Mouse (Mus musculus): ENCODE measurements at regions not wholly inside any gene's neighbourhood (a gene's known extent, or its start where the extent isn't known, plus 50 kb on each side); places are given as distances from the start of the nearest gene placed in this dataset.
A peak's percentile ranks its signal among the peaks of the same experiment; 100 is the strongest.

GRCm38 (mm10) chr13:70193270-70193669 lies 391.1 kb downstream of the Med10 start:
- no peak for DNase-seq
- Histone ChIP-seq H3K4me1 (ENCODE audit: control insufficient read depth, insufficient read depth, low read length) (no peaks in the 10 kb centered on the region), H3K36me3 (ENCODE audit: control insufficient read depth, insufficient read depth, low read length) (no peaks in the 10 kb centered on the region), H3K27ac (ENCODE audit: insufficient read depth, low read depth, low read length) (no peak overlapping the region), H3K4me3 (ENCODE audit: insufficient read depth, low read depth, low read length) (no peak overlapping the region), H3K27me3 (replicated peaks; ENCODE audit: control insufficient read depth, insufficient read depth, low read length) (no peaks in the 10 kb centered on the region)
- TF ChIP-seq CTCF (conservative IDR thresholded peaks at IDR 0.05; ENCODE audit: insufficient read depth, insufficient read length, low read depth, low read length) (no peak), POLR2A (IDR thresholded peaks at IDR 0.05; ENCODE audit: low read depth, low read length) (no peak)
- WGBS, result 91% methylated on average over 9 of the region's 9 CpGs

GRCm38 (mm10) chr13:70195854-70196253 lies 393.7 kb downstream of the Med10 start:
- Histone ChIP-seq H3K4me3 (ENCODE audit: insufficient read depth, low read depth, low read length) (no peak overlapping the region), H3K36me3 (ENCODE audit: control insufficient read depth, insufficient read depth, low read length) (no peaks in the 10 kb centered on the region), H3K27ac (ENCODE audit: insufficient read depth, low read depth, low read length) (no peak overlapping the region), H3K4me1 (ENCODE audit: control insufficient read depth, insufficient read depth, low read length) (no peaks in the 10 kb centered on the region), H3K27me3 (replicated peaks; ENCODE audit: control insufficient read depth, insufficient read depth, low read length) (no peaks in the 10 kb centered on the region)
- TF ChIP-seq CTCF (conservative IDR thresholded peaks at IDR 0.05; ENCODE audit: insufficient read depth, insufficient read length, low read depth, low read length) (no peak), POLR2A (IDR thresholded peaks at IDR 0.05; ENCODE audit: low read depth, low read length) (no peak)
- no peak for DNase-seq
- 86% methylated on average over 4 of the region's 4 CpGs for WGBS

- DNase-seq, result no peak
- H3K27me3 ChIP-seq (replicated peaks; ENCODE audit: control insufficient read depth, insufficient read depth, low read length), result no peaks in the 10 kb centered on the region
- WGBS, result 88% methylated on average over 4 of the region's 4 CpGs
- no peaks in the 10 kb centered on the region for H3K36me3 ChIP-seq (ENCODE audit: control insufficient read depth, insufficient read depth, low read length)
- H3K27ac ChIP-seq (ENCODE audit: insufficient read depth, low read depth, low read length), result no peak overlapping the region
- no peaks in the 10 kb centered on the region for H3K4me1 ChIP-seq (ENCODE audit: control insufficient read depth, insufficient read depth, low read length)
- H3K4me3 ChIP-seq (ENCODE audit: insufficient read depth, low read depth, low read length), result no peak overlapping the region
- no peak for TF ChIP-seq POLR2A (IDR thresholded peaks at IDR 0.05; ENCODE audit: low read depth, low read length)
- no peak for TF ChIP-seq CTCF (conservative IDR thresholded peaks at IDR 0.05; ENCODE audit: insufficient read depth, insufficient read length, low read depth, low read length)
Measured at GRCm38 (mm10) chr13:70198638-70199037, 396.4 kb downstream of the Med10 start.

- H3K27me3 ChIP-seq (replicated peaks; ENCODE audit: control insufficient read depth, insufficient read depth, low read length), result no peaks in the 10 kb centered on the region
- TF ChIP-seq CTCF (conservative IDR thresholded peaks at IDR 0.05; ENCODE audit: insufficient read depth, insufficient read length, low read depth, low read length) (no peak), POLR2A (IDR thresholded peaks at IDR 0.05; ENCODE audit: low read depth, low read length) (no peak)
- 90% methylated on average over 1 of the region's 1 CpGs for WGBS
Measured at GRCm38 (mm10) chr13:70199087-70199486, 396.9 kb downstream of the Med10 start.

GRCm38 (mm10) chr13:70205334-70205733 lies 403.1 kb downstream of the Med10 start:
- H3K4me3 ChIP-seq (ENCODE audit: insufficient read depth, low read depth, low read length), result no peak overlapping the region
- no peak overlapping the region for H3K27ac ChIP-seq (ENCODE audit: insufficient read depth, low read depth, low read length)
- no peaks in the 10 kb centered on the region for H3K4me1 ChIP-seq (ENCODE audit: control insufficient read depth, insufficient read depth, low read length)
- H3K27me3 ChIP-seq (replicated peaks; ENCODE audit: control insufficient read depth, insufficient read depth, low read length), result no peaks in the 10 kb centered on the region
- no peaks in the 10 kb centered on the region for H3K36me3 ChIP-seq (ENCODE audit: control insufficient read depth, insufficient read depth, low read length)
- 53% methylated on average over 7 of the region's 7 CpGs for WGBS
- DNase-seq, result no peak
- no peak for TF ChIP-seq CTCF (conservative IDR thresholded peaks at IDR 0.05; ENCODE audit: insufficient read depth, insufficient read length, low read depth, low read length)
- no peak for TF ChIP-seq POLR2A (IDR thresholded peaks at IDR 0.05; ENCODE audit: low read depth, low read length)

More at GRCm38 (mm10) chr13:70199087-70199486, 396.9 kb downstream of the Med10 start:
- no peak for DNase-seq
- Histone ChIP-seq H3K36me3 (ENCODE audit: control insufficient read depth, insufficient read depth, low read length) (no peaks in the 10 kb centered on the region), H3K27ac (ENCODE audit: insufficient read depth, low read depth, low read length) (no peak overlapping the region), H3K4me1 (ENCODE audit: control insufficient read depth, insufficient read depth, low read length) (no peaks in the 10 kb centered on the region), H3K4me3 (ENCODE audit: insufficient read depth, low read depth, low read length) (no peak overlapping the region)

- Histone ChIP-seq H3K4me3 (ENCODE audit: insufficient read depth, low read depth, low read length) (no peak overlapping the region), H3K27ac (ENCODE audit: insufficient read depth, low read depth, low read length) (no peak overlapping the region), H3K27me3 (replicated peaks; ENCODE audit: control insufficient read depth, insufficient read depth, low read length) (no peaks in the 10 kb centered on the region), H3K36me3 (ENCODE audit: control insufficient read depth, insufficient read depth, low read length) (no peaks in the 10 kb centered on the region), H3K4me1 (ENCODE audit: control insufficient read depth, insufficient read depth, low read length) (no peaks in the 10 kb centered on the region)
- DNase-seq, result no peak
- 70% methylated on average over 3 of the region's 3 CpGs for WGBS
- TF ChIP-seq POLR2A (IDR thresholded peaks at IDR 0.05; ENCODE audit: low read depth, low read length), result no peak
- TF ChIP-seq CTCF (conservative IDR thresholded peaks at IDR 0.05; ENCODE audit: insufficient read depth, insufficient read length, low read depth, low read length), result no peak
Measured at GRCm38 (mm10) chr13:70210158-70210557, 408.0 kb downstream of the Med10 start.

GRCm38 (mm10) chr13:70213017-70213416 lies 410.8 kb downstream of the Med10 start:
- WGBS, result 51% methylated on average over 3 of the region's 3 CpGs
- Histone ChIP-seq H3K4me3 (ENCODE audit: insufficient read depth, low read depth, low read length) (no peak overlapping the region), H3K27me3 (replicated peaks; ENCODE audit: control insufficient read depth, insufficient read depth, low read length) (no peaks in the 10 kb centered on the region), H3K4me1 (ENCODE audit: control insufficient read depth, insufficient read depth, low read length) (no peaks in the 10 kb centered on the region), H3K27ac (ENCODE audit: insufficient read depth, low read depth, low read length) (no peak overlapping the region), H3K36me3 (ENCODE audit: control insufficient read depth, insufficient read depth, low read length) (no peaks in the 10 kb centered on the region)
- no peak for TF ChIP-seq CTCF (conservative IDR thresholded peaks at IDR 0.05; ENCODE audit: insufficient read depth, insufficient read length, low read depth, low read length)
- no peak for TF ChIP-seq POLR2A (IDR thresholded peaks at IDR 0.05; ENCODE audit: low read depth, low read length)
- no peak for DNase-seq

GRCm38 (mm10) chr13:70213622-70214021 lies 411.4 kb downstream of the Med10 start:
- Histone ChIP-seq H3K36me3 (ENCODE audit: control insufficient read depth, insufficient read depth, low read length) (no peaks in the 10 kb centered on the region), H3K4me3 (ENCODE audit: insufficient read depth, low read depth, low read length) (no peak overlapping the region), H3K27ac (ENCODE audit: insufficient read depth, low read depth, low read length) (no peak overlapping the region), H3K4me1 (ENCODE audit: control insufficient read depth, insufficient read depth, low read length) (no peaks in the 10 kb centered on the region), H3K27me3 (replicated peaks; ENCODE audit: control insufficient read depth, insufficient read depth, low read length) (no peaks in the 10 kb centered on the region)
- DNase-seq, result peak; percentile 2
- 66% methylated on average over 2 of the region's 2 CpGs for WGBS
- TF ChIP-seq CTCF (conservative IDR thresholded peaks at IDR 0.05; ENCODE audit: insufficient read depth, insufficient read length, low read depth, low read length) (no peak), POLR2A (IDR thresholded peaks at IDR 0.05; ENCODE audit: low read depth, low read length) (no peak)

All from kidney, adult 2 months (tissue).